In the genomic region with DNA sequence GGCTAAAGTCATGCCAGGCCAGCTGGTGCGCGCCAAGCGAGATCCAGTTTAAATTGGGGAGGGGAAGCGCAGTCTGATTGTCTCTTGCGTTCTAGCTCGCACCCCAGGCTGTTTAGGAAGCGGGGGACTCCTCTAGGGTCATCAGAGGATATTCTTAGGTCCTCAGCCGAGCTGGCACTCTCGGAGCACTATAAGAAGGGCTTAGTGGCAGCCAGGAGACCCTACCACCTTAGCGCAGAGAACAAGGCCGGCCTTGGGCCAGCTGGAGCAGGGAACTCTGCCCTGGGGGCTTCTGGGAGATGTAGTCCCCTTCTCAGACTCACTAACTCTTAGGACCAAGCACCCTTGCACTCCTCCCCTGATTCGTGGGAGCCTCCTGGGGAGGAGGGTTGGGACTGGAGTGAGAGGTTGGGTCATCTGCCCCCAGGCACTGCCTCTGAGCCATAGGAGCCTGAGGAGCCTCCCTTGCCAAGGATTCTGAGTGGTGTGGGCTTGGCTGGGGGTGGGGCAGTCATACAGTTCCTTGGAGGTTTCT, we compare ENCODE assay signal across 8 mouse cellular contexts. TPM values are rescaled to one million over a fixed set of nuclear protein-coding genes. Genes with fewer than 3 reads are reported as not detected.
DNase-seq lines count a peak whose midpoint lies in the region; ATAC-seq and TF ChIP-seq lines count a peak whose summit lies in the region.

No protein-coding gene starts in this region.

- H3K36me3 ChIP-seq in intestine, embryonic 16.5 days (ENCODE audit: control insufficient read depth, insufficient read depth, low read length), result no peaks in the 10 kb centered on the region
- H3K36me3 ChIP-seq in liver, embryonic 13.5 days, result no peaks in the 10 kb centered on the region
- H3K36me3 ChIP-seq in neural tube, embryonic 11.5 days (ENCODE audit: control insufficient read depth, insufficient read depth, low read length), result no peaks in the 10 kb centered on the region

- H3K4me3 ChIP-seq in cerebellum, adult 2 months (replicated peaks; ENCODE audit: insufficient read depth, low read depth, low read length), result peak overlapping the region; percentile 86
- peak overlapping the region; percentile 93 for H3K4me3 ChIP-seq in intestine, embryonic 16.5 days (ENCODE audit: low read length)
- peak overlapping the region; percentile 72 for H3K4me3 ChIP-seq in liver, embryonic 13.5 days (replicated peaks)
- H3K4me3 ChIP-seq in neural tube, embryonic 11.5 days (ENCODE audit: low read depth, low read length), result peak overlapping the region; percentile 94

- peak overlapping the region; percentile 95 for H3K9ac ChIP-seq in intestine, embryonic 16.5 days (ENCODE audit: low read depth, low read length)
- peak overlapping the region; percentile 77 for H3K9ac ChIP-seq in liver, embryonic 13.5 days
- peak overlapping the region; percentile 88 for H3K9ac ChIP-seq in neural tube, embryonic 11.5 days (ENCODE audit: low read length)

- H3K9me3 ChIP-seq in intestine, embryonic 16.5 days (ENCODE audit: control insufficient read depth, low read length), result no peaks in the 10 kb centered on the region
- H3K9me3 ChIP-seq in liver, embryonic 13.5 days (replicated peaks), result no peaks in the 10 kb centered on the region
- H3K9me3 ChIP-seq in neural tube, embryonic 11.5 days (ENCODE audit: control insufficient read depth, low read length), result no peaks in the 10 kb centered on the region

- WGBS in cerebellum, adult 2 months, result under 1% methylated on average over 12 of the region's 12 CpGs
- 0% methylated on average over 12 of the region's 12 CpGs for WGBS in intestine, embryonic 16.5 days
- under 1% methylated on average over 12 of the region's 12 CpGs for WGBS in liver, embryonic 13.5 days (ENCODE audit: insufficient replicate concordance)
- WGBS in neural tube, embryonic 11.5 days, result 0% methylated on average over 12 of the region's 12 CpGs

- H3K4me1 ChIP-seq in cerebellum, adult 2 months (ENCODE audit: control insufficient read depth, insufficient read depth, low read length), result peaks cover 34% of the 10 kb centered on the region
- peaks cover 56% of the 10 kb centered on the region for H3K4me1 ChIP-seq in intestine, embryonic 16.5 days (ENCODE audit: control insufficient read depth, insufficient read depth, low read length)
- peaks cover 72% of the 10 kb centered on the region for H3K4me1 ChIP-seq in liver, embryonic 13.5 days (replicated peaks)
- H3K4me1 ChIP-seq in neural tube, embryonic 11.5 days (ENCODE audit: control insufficient read depth, insufficient read depth, low read length), result peaks cover 60% of the 10 kb centered on the region

- peak; percentile 26 to 53 for DNase-seq in spleen, adult 18-20 months
- no peak for DNase-seq in spleen, adult 12 weeks (ENCODE audit: low spot score)
- peak; percentile 66 to 74 for DNase-seq in cerebellum, adult 2 months
- peak; percentile 68 for DNase-seq in gastrocnemius, postnatal 14 days
- no peak for DNase-seq in liver, embryonic 13.5 days
- peak; percentile 72 for DNase-seq in neural tube, embryonic 11.5 days (ENCODE audit: low spot score)
- DNase-seq in c-Kit-positive CD71-positive TER-119-positive erythroid progenitor cells, embryonic 14.5 days (ENCODE audit: low spot score), result no peak

- no peaks in the 10 kb centered on the region for H3K27me3 ChIP-seq in cerebellum, adult 2 months (ENCODE audit: control insufficient read depth, insufficient read depth, low read length)
- no peaks in the 10 kb centered on the region for H3K27me3 ChIP-seq in intestine, embryonic 16.5 days (replicated peaks; ENCODE audit: control insufficient read depth, insufficient read depth, low read length)
- H3K27me3 ChIP-seq in liver, embryonic 13.5 days, result peaks cover 68% of the 10 kb centered on the region
- H3K27me3 ChIP-seq in neural tube, embryonic 11.5 days (ENCODE audit: control insufficient read depth, insufficient read depth, low read length), result no peaks in the 10 kb centered on the region

- peak; percentile 32 for ATAC-seq in intestine, embryonic 16.5 days
- ATAC-seq in liver, embryonic 13.5 days (ENCODE audit: low read depth), result no peak
- ATAC-seq in neural tube, embryonic 11.5 days (ENCODE audit: insufficient read depth, low FRiP score, low TSS enrichment), result peak; percentile 38; the same call in 1 of the 2 replicates

- peak overlapping the region; percentile 90 for H3K27ac ChIP-seq in cerebellum, adult 2 months (ENCODE audit: insufficient read depth, low read length)
- H3K27ac ChIP-seq in intestine, embryonic 16.5 days (ENCODE audit: low read length), result peak overlapping the region; percentile 94
- peak overlapping the region; percentile 72 for H3K27ac ChIP-seq in liver, embryonic 13.5 days
- H3K27ac ChIP-seq in neural tube, embryonic 11.5 days (ENCODE audit: low read depth, low read length), result peak overlapping the region; percentile 88

- intact Hi-C loops in gastrocnemius, postnatal 14 days (cut with DNase I; ENCODE audit: low total_unique reads), result loop anchor here (2.0 to 5.0 kb wide), 2 partner anchors 17 to 351 kb away; partner anchors contain the start of gene Mcam

- H3K4me2 ChIP-seq in intestine, embryonic 16.5 days (ENCODE audit: low read depth, low read length), result peak overlapping the region; percentile 74
- H3K4me2 ChIP-seq in liver, embryonic 13.5 days, result peak overlapping the region; percentile 77
- H3K4me2 ChIP-seq in neural tube, embryonic 11.5 days (ENCODE audit: low read depth), result peak overlapping the region; percentile 74

- TF ChIP-seq CTCF in cerebellum, adult 2 months (IDR thresholded peaks at IDR 0.05; ENCODE audit: borderline replicate concordance, insufficient read depth, low read depth, low read length), result no peak

- TF ChIP-seq POLR2A in cerebellum, adult 2 months (IDR thresholded peaks at IDR 0.05; ENCODE audit: borderline replicate concordance, insufficient read depth, low read length), result no peak

RNA-seq across cellular contexts. Expression of gene Bcl9l, which starts 1.0 kb away (rescaled TPM):
- polyA plus RNA-seq in cerebellum, adult 2 months (2012; rRNA removed), result 22.0 and 22.3 TPM in 2 replicates
- total RNA-seq in gastrocnemius, postnatal 14 days (2021), result 10 to 100 TPM; 38.9 to 44.2 TPM
- 5.1 and 5.9 TPM in 2 replicates for polyA plus RNA-seq in intestine, embryonic 16.5 days (2015; fragmentation: Nextera tagmentation; extraction: Ambion mirVana)
- 1.0 and 1.5 TPM in 2 replicates for polyA plus RNA-seq in liver, embryonic 13.5 days (2015; fragmentation: Nextera tagmentation; extraction: Ambion mirVana)
- polyA plus RNA-seq in neural tube, embryonic 11.5 days (2014; fragmentation: Nextera tagmentation; extraction: Ambion mirVana), result 8.0 and 8.8 TPM in 2 replicates

RNA-seq across cellular contexts. Expression of gene Upk2, which starts 28.8 kb away (rescaled TPM):
- 0.13 TPM in 1 of 2 replicates, not detected in the other for polyA plus RNA-seq in cerebellum, adult 2 months (2012; rRNA removed)
- total RNA-seq in gastrocnemius, postnatal 14 days (2021), result under 1 TPM; 0.35 to 0.78 TPM
- polyA plus RNA-seq in intestine, embryonic 16.5 days (2015; fragmentation: Nextera tagmentation; extraction: Ambion mirVana), result 0.61 and 0.80 TPM in 2 replicates
- polyA plus RNA-seq in liver, embryonic 13.5 days (2015; fragmentation: Nextera tagmentation; extraction: Ambion mirVana), result not detected in 2 replicates
- 0.29 TPM in 1 of 2 replicates, not detected in the other for polyA plus RNA-seq in neural tube, embryonic 11.5 days (2014; fragmentation: Nextera tagmentation; extraction: Ambion mirVana)

RNA-seq across cellular contexts. Expression of gene Foxr1, which starts 42.6 kb away (rescaled TPM):
- polyA plus RNA-seq in cerebellum, adult 2 months (2012; rRNA removed), result not detected in 2 replicates
- not detected for total RNA-seq in gastrocnemius, postnatal 14 days (2021)
- polyA plus RNA-seq in intestine, embryonic 16.5 days (2015; fragmentation: Nextera tagmentation; extraction: Ambion mirVana), result not detected in 2 replicates
- polyA plus RNA-seq in liver, embryonic 13.5 days (2015; fragmentation: Nextera tagmentation; extraction: Ambion mirVana), result not detected in 2 replicates
- not detected in 2 replicates for polyA plus RNA-seq in neural tube, embryonic 11.5 days (2014; fragmentation: Nextera tagmentation; extraction: Ambion mirVana)

Comparison
In these comparisons a context has a peak if more than half of its experiments do, and no peak if none do; other contexts are left out.
1. DNase-seq: peak in spleen, adult 18-20 months (2 of 2), cerebellum, adult 2 months (2 of 2), gastrocnemius, postnatal 14 days (single experiment) and neural tube, embryonic 11.5 days (single experiment); none in spleen, adult 12 weeks (single experiment), liver, embryonic 13.5 days (single experiment) and c-Kit-positive CD71-positive TER-119-positive erythroid progenitor cells, embryonic 14.5 days (single experiment).
2. Peak in every context shown above with its lines, with median percentiles within 50 percentile points of each other: H3K27ac ChIP-seq, H3K4me3 ChIP-seq, H3K4me2 ChIP-seq and H3K9ac ChIP-seq.